Mouse (Mus musculus) adrenal gland, postnatal 14 days (tissue): ENCODE data around the gene Scfd2. TPM values are rescaled to one million over a fixed set of nuclear protein-coding genes. Genes with fewer than 3 reads are reported as not detected.

Source experiments
- DNase-seq: peaks from one replicate; pipeline ENCODE4 v3.0.0; 2021; ENCODE audit warnings: mixed read lengths
- total RNA-seq: library from RNA; stranded (reverse); gene quantifications from 2 replicates; pipeline ENCODE4 v1.2.3, GENCODE M21; 2021

The Scfd2 gene
- total RNA-seq, 1 experiment from 2014 or later = 20.2 TPM

- no peak for DNase-seq
Measured at GRCm38 (mm10) chr5:74201570-74202357, 329.8 kb downstream of the Scfd2 start.

GRCm38 (mm10) chr5:74200481-74200880 is 331.1 kb downstream of the Scfd2 start:
- no peak for DNase-seq

GRCm38 (mm10) chr5:74199793-74200192 is 331.8 kb downstream of the Scfd2 start:
- DNase-seq = no peak

GRCm38 (mm10) chr5:74198446-74198845 is 333.1 kb downstream of the Scfd2 start:
- DNase-seq = no peak

- DNase-seq = no peak
Measured at GRCm38 (mm10) chr5:74197541-74198330, 333.8 kb downstream of the Scfd2 start.

- DNase-seq = peak; percentile 70
Measured at GRCm38 (mm10) chr5:74196307-74196618, 335.3 kb downstream of the Scfd2 start.

GRCm38 (mm10) chr5:74195614-74196306 is 335.8 kb downstream of the Scfd2 start:
- DNase-seq = no peak

GRCm38 (mm10) chr5:74194841-74195613 is 336.5 kb downstream of the Scfd2 start, which contains the start of gene Rasl11b:
Gene Rasl11b (plus strand): TSS chr5:74195286.
- DNase-seq = peak; percentile 98

GRCm38 (mm10) chr5:74194027-74194840 is 337.3 kb downstream of the Scfd2 start:
- DNase-seq = no peak

- no peak for DNase-seq
Measured at GRCm38 (mm10) chr5:74193626-74194025, 337.9 kb downstream of the Scfd2 start.

GRCm38 (mm10) chr5:74193008-74193407 is 338.6 kb downstream of the Scfd2 start:
- no peak for DNase-seq

GRCm38 (mm10) chr5:74190911-74191310 is 340.6 kb downstream of the Scfd2 start:
- DNase-seq = no peak

- DNase-seq = peak; percentile 21
Measured at GRCm38 (mm10) chr5:74190161-74190491, 341.4 kb downstream of the Scfd2 start.

GRCm38 (mm10) chr5:74189484-74190160 is 341.9 kb downstream of the Scfd2 start:
- no peak for DNase-seq

- no peak for DNase-seq
Measured at GRCm38 (mm10) chr5:74188886-74189285, 342.7 kb downstream of the Scfd2 start.

- DNase-seq = no peak
Measured at GRCm38 (mm10) chr5:74188076-74188475, 343.5 kb downstream of the Scfd2 start.

- DNase-seq = no peak
Measured at GRCm38 (mm10) chr5:74184607-74185006, 347.0 kb downstream of the Scfd2 start.

- no peak for DNase-seq
Measured at GRCm38 (mm10) chr5:74183118-74183517, 348.4 kb downstream of the Scfd2 start.

GRCm38 (mm10) chr5:74180216-74180615 is 351.3 kb downstream of the Scfd2 start:
- DNase-seq = no peak

- DNase-seq = no peak
Measured at GRCm38 (mm10) chr5:74175526-74176270, 355.9 kb downstream of the Scfd2 start.
